In genomic region chr13:76918321-76918720, GRCm38 (mm10) we compare ENCODE assay signal across 17 mouse cellular contexts.
"Had no signal": no experiment of that assay in that cellular context is flagged by ENCODE, and none has a peak within 500 bp of the region (broad histone marks: within the 10 kb centered on the region; RNA-seq: fewer than 3 reads in every experiment).

No protein-coding gene starts in this region.

- H3K36me3 ChIP-seq: limb, embryonic 12.5 days; liver, embryonic 13.5 days; lung, embryonic 15.5 days; midbrain, embryonic 12.5 days; neural tube, embryonic 12.5 days; stomach, embryonic 15.5 days had no signal

- ATAC-seq: intestine, postnatal 0 days; liver, postnatal 0 days had no signal

- H3K9me3 ChIP-seq: limb, embryonic 12.5 days; liver, embryonic 13.5 days; lung, embryonic 15.5 days; megakaryocyte, embryonic 14.5 days; midbrain, embryonic 12.5 days; neural tube, embryonic 12.5 days; stomach, embryonic 15.5 days had no signal

- DNase-seq: kidney, adult 8-10 months; kidney, postnatal 4 days; liver; liver, embryonic 13.5 days; liver, postnatal 0 days; lung, postnatal 14 days; right cerebral cortex, postnatal 14 days; thymus, adult 2 months; thymus, postnatal 25 days had no signal

- H3K4me1 ChIP-seq: limb, embryonic 12.5 days; liver, embryonic 13.5 days; lung, embryonic 15.5 days; megakaryocyte, embryonic 14.5 days; midbrain, embryonic 12.5 days; neural tube, embryonic 12.5 days; stomach, embryonic 15.5 days had no signal

- H3K27me3 ChIP-seq: limb, embryonic 12.5 days; liver, embryonic 13.5 days; lung, embryonic 15.5 days; megakaryocyte, embryonic 14.5 days; midbrain, embryonic 12.5 days; neural tube, embryonic 12.5 days; stomach, embryonic 15.5 days had no signal

- H3K4me2 ChIP-seq: limb, embryonic 12.5 days; liver, embryonic 13.5 days; lung, embryonic 15.5 days; midbrain, embryonic 12.5 days; neural tube, embryonic 12.5 days; stomach, embryonic 15.5 days had no signal

- H3K27ac ChIP-seq: limb, embryonic 12.5 days; liver, embryonic 13.5 days; lung, embryonic 15.5 days; macrophage; midbrain, embryonic 12.5 days; neural tube, embryonic 12.5 days; stomach, embryonic 15.5 days had no signal

- H3K4me3 ChIP-seq: limb, embryonic 12.5 days; liver, embryonic 13.5 days; lung, embryonic 15.5 days; megakaryocyte, embryonic 14.5 days; midbrain, embryonic 12.5 days; neural tube, embryonic 12.5 days; stomach, embryonic 15.5 days had no signal

- H3K9ac ChIP-seq: limb, embryonic 12.5 days; liver, embryonic 13.5 days; liver, postnatal 0 days; lung, embryonic 15.5 days; midbrain, embryonic 12.5 days; neural tube, embryonic 12.5 days; stomach, embryonic 15.5 days had no signal
